Mouse (Mus musculus): ENCODE results near the gene Shc3.

DNA sequence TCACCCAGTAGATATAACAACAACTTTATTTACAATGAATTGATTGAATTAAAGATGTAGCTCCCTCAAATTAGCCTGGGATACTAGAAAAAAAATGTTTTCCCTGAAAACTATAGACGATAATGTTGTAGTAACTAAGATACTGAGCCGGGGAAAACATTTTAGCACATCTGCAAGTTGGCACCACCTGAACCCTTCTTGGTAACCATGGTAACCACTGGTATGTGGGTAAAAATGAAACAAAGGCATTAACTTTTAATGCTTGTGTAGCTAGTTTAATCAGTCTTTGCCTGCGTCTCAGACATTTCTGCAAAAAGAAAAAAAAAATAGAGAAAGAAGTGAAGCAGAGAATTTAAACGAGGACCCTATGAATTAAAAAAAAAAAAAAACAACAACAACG is 42.3 kb upstream of the Shc3 start:
- TF ChIP-seq CTCF (IDR thresholded peaks at IDR 0.05; ENCODE audit: borderline replicate concordance, extremely low read depth, insufficient read depth, insufficient read length) (no peak), POLR2A (IDR thresholded peaks at IDR 0.05; ENCODE audit: borderline replicate concordance, extremely low read depth, insufficient read depth, insufficient read length, poor library complexity, severe bottlenecking) (no peak)
